Mouse (Mus musculus) stomach, embryonic 16.5 days (tissue): Measurements from ENCODE around the gene Lair1. TPM values are rescaled to one million over a fixed set of nuclear protein-coding genes. Genes with fewer than 3 reads are reported as not detected.
"Not testable (repeated sequence)": the region's sequence is repeated elsewhere in the genome, so short reads cannot be mapped to it uniquely, and the experiment has no call there.

ENCODE experiments used
- ATAC-seq: fragments of 200-750 bp; cut with Nextera tagmentation; 2 replicates; pipeline ENCODE4 v1.8.0; 2017; ENCODE audit warnings: moderate number of reproducible peaks, moderate TSS enrichment; ENCODE audit not compliant: insufficient read depth, low FRiP score
- H3K27ac ChIP-seq: fragments of 300-500 bp; sonication (generic); 2 replicates; pipeline ENCODE4 v1.5.1; 2014; ENCODE audit warnings: low read length
- H3K27me3 ChIP-seq: fragments of 300-500 bp; sonication (generic); 2 replicates; pipeline ENCODE4 v1.6.1; 2014; ENCODE audit warnings: low read length, control low read depth, mixed read lengths; ENCODE audit not compliant: control insufficient read depth, insufficient read depth
- H3K36me3 ChIP-seq: fragments of 300-500 bp; sonication (generic); 2 replicates; pipeline ENCODE4 v1.6.1; 2014; ENCODE audit warnings: low read length; ENCODE audit not compliant: control insufficient read depth, insufficient read depth
- H3K4me1 ChIP-seq: fragments of 300-500 bp; sonication (generic); 2 replicates; pipeline ENCODE4 v1.6.1; 2014; ENCODE audit warnings: low read length, control low read depth, mixed read lengths; ENCODE audit not compliant: control insufficient read depth, insufficient read depth
- H3K4me2 ChIP-seq: fragments of 300-500 bp; sonication (generic); 2 replicates; pipeline ENCODE4 v1.6.1; 2014; ENCODE audit warnings: low read depth, low read length, mixed read lengths
- H3K4me3 ChIP-seq: fragments of 300-500 bp; sonication (generic); replicated peaks from 2 replicates; pipeline ENCODE4 v1.5.1; 2014; ENCODE audit warnings: mild to moderate bottlenecking, low read length
- H3K9ac ChIP-seq: fragments of 300-500 bp; sonication (generic); 2 replicates; pipeline ENCODE4 v1.6.1; 2014; ENCODE audit warnings: low read length
- H3K9me3 ChIP-seq: fragments of 300-500 bp; sonication (generic); replicated peaks from 2 replicates; pipeline ENCODE4 v1.6.1; 2016; ENCODE audit warnings: low read length, control low read depth; ENCODE audit not compliant: control insufficient read depth
- WGBS: fragments of 180-500 bp; shearing (Covaris S2); extraction: QIAGEN DNeasy Blood & Tissue Kit; methylation state at CpG from one replicate; pipeline ENCODE4 v1.1.7; 2014; 5-methylcytosine and 5-hydroxymethylcytosine counted together
- polyA plus RNA-seq: library from polyadenylated mRNA; unstranded; fragments of >200 nt; fragmentation: Nextera tagmentation; extraction: Ambion mirVana; gene quantifications from 2 replicates; pipeline ENCODE4 v1.2.1, GENCODE M21; 2015

The Lair1 gene
- polyA plus RNA-seq, 1 experiment from 2014 or later = 1.8 TPM

GRCm38 (mm10) chr7:4063714-4064425 is 866 bp upstream of the Lair1 start:
- 79% methylated on average over 1 of the region's 1 CpGs for WGBS
- no peak overlapping the region for H3K4me2 ChIP-seq

GRCm38 (mm10) chr7:4060602-4061188 is 2.3 kb downstream of the Lair1 start:
- 52% methylated on average over 9 of the region's 9 CpGs for WGBS
- not testable (repeated sequence) for H3K27ac ChIP-seq, H3K4me2 ChIP-seq, ATAC-seq, H3K9me3 ChIP-seq, H3K9ac ChIP-seq, H3K27me3 ChIP-seq, H3K4me1 ChIP-seq, H3K4me3 ChIP-seq, H3K36me3 ChIP-seq

More at GRCm38 (mm10) chr7:4063714-4064425, 866 bp upstream of the Lair1 start:
- no peaks in the 10 kb centered on the region for H3K27me3 ChIP-seq
- no peak overlapping the region for H3K9ac ChIP-seq
- no peaks in the 10 kb centered on the region for H3K9me3 ChIP-seq
- no peak for ATAC-seq
- no peak overlapping the region for H3K4me3 ChIP-seq
- no peaks in the 10 kb centered on the region for H3K36me3 ChIP-seq
- no peaks in the 10 kb centered on the region for H3K4me1 ChIP-seq
- H3K27ac ChIP-seq = no peak overlapping the region

- H3K9ac ChIP-seq = no peak overlapping the region
- H3K4me3 ChIP-seq = no peak overlapping the region
- no peaks in the 10 kb centered on the region for H3K27me3 ChIP-seq
- no peaks in the 10 kb centered on the region for H3K9me3 ChIP-seq
- no peaks in the 10 kb centered on the region for H3K4me1 ChIP-seq
- WGBS = 24% methylated on average over 3 of the region's 3 CpGs
- no peak for ATAC-seq
- no peak overlapping the region for H3K4me2 ChIP-seq
- no peak overlapping the region for H3K27ac ChIP-seq
- no peaks in the 10 kb centered on the region for H3K36me3 ChIP-seq
Measured at GRCm38 (mm10) chr7:4026794-4027421, 36.1 kb downstream of the Lair1 start.

- H3K4me3 ChIP-seq, ATAC-seq, H3K9ac ChIP-seq, H3K4me2 ChIP-seq, H3K27ac ChIP-seq, H3K4me1 ChIP-seq, H3K9me3 ChIP-seq, H3K36me3 ChIP-seq, H3K27me3 ChIP-seq: not testable (repeated sequence)
- 69% methylated on average over 3 of the region's 3 CpGs for WGBS
Measured at GRCm38 (mm10) chr7:4004636-4005035, 58.4 kb downstream of the Lair1 start.

GRCm38 (mm10) chr7:4003996-4004395 is 59.0 kb downstream of the Lair1 start:
- H3K4me2 ChIP-seq, H3K4me1 ChIP-seq, H3K9ac ChIP-seq, H3K9me3 ChIP-seq, H3K4me3 ChIP-seq, H3K27ac ChIP-seq, ATAC-seq, H3K27me3 ChIP-seq, H3K36me3 ChIP-seq: not testable (repeated sequence)
- WGBS = 72% methylated on average over 4 of the region's 4 CpGs

GRCm38 (mm10) chr7:3962017-3962416 is 101.0 kb downstream of the Lair1 start:
- Histone ChIP-seq H3K4me1 (no peaks in the 10 kb centered on the region), H3K27me3 (no peaks in the 10 kb centered on the region), H3K9me3 (no peaks in the 10 kb centered on the region), H3K9ac (no peak overlapping the region), H3K36me3 (no peaks in the 10 kb centered on the region), H3K27ac (no peak overlapping the region), H3K4me3 (no peak overlapping the region), H3K4me2 (no peak overlapping the region)
- 93% methylated on average over 2 of the region's 2 CpGs for WGBS
- ATAC-seq = no peak

- no peaks in the 10 kb centered on the region for H3K36me3 ChIP-seq
- H3K4me2 ChIP-seq = no peak overlapping the region
- H3K27me3 ChIP-seq = no peaks in the 10 kb centered on the region
- WGBS = 84% methylated on average over 3 of the region's 3 CpGs
- no peak overlapping the region for H3K9ac ChIP-seq
- H3K4me1 ChIP-seq = no peaks in the 10 kb centered on the region
- H3K4me3 ChIP-seq = no peak overlapping the region
- H3K27ac ChIP-seq = no peak overlapping the region
- H3K9me3 ChIP-seq = no peaks in the 10 kb centered on the region
- no peak for ATAC-seq
Measured at GRCm38 (mm10) chr7:3957387-3957786, 105.6 kb downstream of the Lair1 start.

Other genes with a start within 250 kb of the Lair1 start
- gene Gm15448, start 237.5 kb downstream of the Lair1 start, polyA plus RNA-seq = not detected in 2 replicates
- gene Pira2, start 218.2 kb downstream of the Lair1 start, polyA plus RNA-seq = 0.66 and 0.80 TPM in 2 replicates
- 0.87 and 1.4 TPM in 2 replicates for gene Gm14548, start 165.1 kb downstream of the Lair1 start, polyA plus RNA-seq
- 0.59 and 1.1 TPM in 2 replicates for gene Lilra6, start 147.7 kb downstream of the Lair1 start, polyA plus RNA-seq
- gene Ttyh1, start 56.2 kb upstream of the Lair1 start, polyA plus RNA-seq = 8.6 and 10.0 TPM in 2 replicates
- 50.9 and 51.4 TPM in 2 replicates for gene Leng8, start 73.8 kb upstream of the Lair1 start, polyA plus RNA-seq
- gene Leng9, start 87.2 kb upstream of the Lair1 start, polyA plus RNA-seq = 6.0 and 6.3 TPM in 2 replicates
- 81.9 and 86.4 TPM in 2 replicates for gene Cdc42ep5, start 101.7 kb upstream of the Lair1 start, polyA plus RNA-seq
- 0.24 and 0.26 TPM in 2 replicates for gene Lilra5, start 174.6 kb upstream of the Lair1 start, polyA plus RNA-seq